23 mouse cellular contexts compared by ENCODE assay signal in genomic region chr1:193580393-193580792, GRCm38 (mm10).
DNase-seq lines count a peak whose midpoint lies in the region; ATAC-seq and TF ChIP-seq lines count a peak whose summit lies in the region.
"Had no signal": no experiment of that assay in that cellular context is flagged by ENCODE, and none has a peak within 500 bp of the region (broad histone marks: within the 10 kb centered on the region; RNA-seq: fewer than 3 reads in every experiment).

No protein-coding gene starts in this region.

- no peaks in the 10 kb centered on the region for H3K9me3 ChIP-seq in heart, embryonic 16.5 days (replicated peaks; ENCODE audit: control insufficient read depth, low read length)
- no peaks in the 10 kb centered on the region for H3K9me3 ChIP-seq in lung, postnatal 0 days (ENCODE audit: low read length)
- H3K9me3 ChIP-seq: embryonic facial prominence, embryonic 10.5 days; hindbrain, embryonic 10.5 days; intestine, embryonic 15.5 days; megakaryocyte, embryonic 14.5 days; midbrain, embryonic 13.5 days; stomach, embryonic 15.5 days had no signal

- no peak overlapping the region for H3K4me2 ChIP-seq in heart, embryonic 16.5 days (ENCODE audit: low read depth, low read length)
- H3K4me2 ChIP-seq in lung, postnatal 0 days (replicated peaks; ENCODE audit: low read depth, low read length): no peak overlapping the region
- H3K4me2 ChIP-seq: intestine, embryonic 15.5 days; midbrain, embryonic 13.5 days; stomach, embryonic 15.5 days had no signal

- TF ChIP-seq CTCF in heart, adult 2 months (IDR thresholded peaks at IDR 0.05): no peak
- TF ChIP-seq CTCF in lung, postnatal 0 days (IDR thresholded peaks at IDR 0.05): no peak

- H3K4me3 ChIP-seq in heart, embryonic 16.5 days (ENCODE audit: low read length): no peak overlapping the region
- no peak overlapping the region for H3K4me3 ChIP-seq in heart, adult 2 months
- no peak overlapping the region for H3K4me3 ChIP-seq in lung, postnatal 0 days (ENCODE audit: low read depth, low read length)
- H3K4me3 ChIP-seq: embryonic facial prominence, embryonic 10.5 days; hindbrain, embryonic 10.5 days; intestine, embryonic 15.5 days; layer of hippocampus, adult 2 months; megakaryocyte, embryonic 14.5 days; midbrain, embryonic 13.5 days; stomach, embryonic 15.5 days had no signal

- no peak for TF ChIP-seq POLR2A in heart, adult 2 months (IDR thresholded peaks at IDR 0.05; ENCODE audit: insufficient read depth, low read depth, low read length)

- no peaks in the 10 kb centered on the region for H3K79me2 ChIP-seq in heart, adult 2 months (replicated peaks; ENCODE audit: control insufficient read depth, insufficient read depth, low read length)

- intact Hi-C loops in heart, adult 2 months (cut with DNase I): no loop called here

- DNase-seq in heart, adult 2 months: no peak
- DNase-seq in lung, postnatal 0 days (ENCODE audit: low spot score): no peak
- no peak for DNase-seq in lung, postnatal 4 days
- no peak for DNase-seq in adrenal gland, postnatal 36 days
- no peak for DNase-seq in kidney, adult 18-20 months
- DNase-seq: adrenal gland, postnatal 25 days; cerebellum, adult 9-10 months; gastrocnemius, postnatal 14 days; kidney, postnatal 25 days; thymus, adult 2 months; thymus, postnatal 4 days had no signal

- H3K27me3 ChIP-seq in heart, embryonic 16.5 days (ENCODE audit: control insufficient read depth, insufficient read depth, low read length): no peaks in the 10 kb centered on the region
- no peaks in the 10 kb centered on the region for H3K27me3 ChIP-seq in heart, adult 2 months (ENCODE audit: control insufficient read depth, insufficient read depth, low read length)
- no peaks in the 10 kb centered on the region for H3K27me3 ChIP-seq in lung, postnatal 0 days (replicated peaks; ENCODE audit: insufficient read depth, low read length)
- H3K27me3 ChIP-seq: intestine, embryonic 15.5 days; megakaryocyte, embryonic 14.5 days; midbrain, embryonic 13.5 days; stomach, embryonic 15.5 days had no signal

- no peak overlapping the region for H3K27ac ChIP-seq in heart, embryonic 16.5 days (ENCODE audit: low read length)
- H3K27ac ChIP-seq in heart, adult 2 months: no peak overlapping the region
- H3K27ac ChIP-seq in lung, postnatal 0 days (ENCODE audit: low read length): no peak overlapping the region
- H3K27ac ChIP-seq: embryonic facial prominence, embryonic 10.5 days; hindbrain, embryonic 10.5 days; intestine, embryonic 15.5 days; layer of hippocampus, adult 2 months; liver, embryonic 14.5 days; midbrain, embryonic 13.5 days; stomach, embryonic 15.5 days had no signal

- no peak for TF ChIP-seq EP300 in heart, adult 2 months (IDR thresholded peaks at IDR 0.05; ENCODE audit: insufficient read depth, low read depth, low read length)
- no peak for TF ChIP-seq EP300 in lung, postnatal 0 days (IDR thresholded peaks at IDR 0.05)

- H3K36me3 ChIP-seq in heart, embryonic 16.5 days (ENCODE audit: control insufficient read depth, insufficient read depth): no peaks in the 10 kb centered on the region
- no peaks in the 10 kb centered on the region for H3K36me3 ChIP-seq in heart, adult 2 months (ENCODE audit: control insufficient read depth, insufficient read depth, low read length)
- no peaks in the 10 kb centered on the region for H3K36me3 ChIP-seq in lung, postnatal 0 days (ENCODE audit: insufficient read depth, low read length)
- H3K36me3 ChIP-seq: embryonic facial prominence, embryonic 10.5 days; hindbrain, embryonic 10.5 days; intestine, embryonic 15.5 days; midbrain, embryonic 13.5 days; stomach, embryonic 15.5 days had no signal

- ATAC-seq in heart, embryonic 16.5 days (replicated peaks; ENCODE audit: extremely low read depth, insufficient read depth, low FRiP score): peak; percentile 68
- peak; percentile 37 for ATAC-seq in lung, postnatal 0 days
- ATAC-seq in granulocyte monocyte progenitor cell, adult 5-6 weeks (replicated peaks; ENCODE audit: poor library complexity, severe bottlenecking): peak; percentile 94
- ATAC-seq: forebrain, embryonic 16.5 days; hindbrain, embryonic 16.5 days; intestine, embryonic 15.5 days; midbrain, embryonic 13.5 days had no signal

- peaks cover 13% of the 10 kb centered on the region; the same call in 1 of the 2 replicates for H3K4me1 ChIP-seq in heart, embryonic 16.5 days (ENCODE audit: control insufficient read depth, insufficient read depth, low read length)
- peaks cover 2% of the 10 kb centered on the region; the same call in 1 of the 2 replicates for H3K4me1 ChIP-seq in heart, adult 2 months (ENCODE audit: control insufficient read depth, insufficient read depth, low read length)
- no peaks in the 10 kb centered on the region for H3K4me1 ChIP-seq in lung, postnatal 0 days (ENCODE audit: insufficient read depth, low read depth, low read length)
- H3K4me1 ChIP-seq: intestine, embryonic 15.5 days; megakaryocyte, embryonic 14.5 days had no signal

- no peak overlapping the region for H3K9ac ChIP-seq in heart, embryonic 16.5 days (ENCODE audit: low read length)
- H3K9ac ChIP-seq in heart, adult 2 months (ENCODE audit: low read depth, low read length): no peak overlapping the region
- H3K9ac ChIP-seq in lung, postnatal 0 days (replicated peaks; ENCODE audit: low read depth): no peak overlapping the region
- H3K9ac ChIP-seq: intestine, embryonic 15.5 days; liver, embryonic 14.5 days; midbrain, embryonic 13.5 days; stomach, embryonic 15.5 days had no signal

- 48% methylated on average over 4 of the region's 4 CpGs for WGBS in heart, embryonic 16.5 days
- WGBS in heart, adult 2 months: 66% methylated on average over 4 of the region's 4 CpGs
- 62% methylated on average over 4 of the region's 4 CpGs for WGBS in lung, postnatal 0 days

Comparison
In these comparisons a context has a peak if more than half of its experiments do, and no peak if none do; other contexts are left out.
1. ATAC-seq: peak in every context shown above with its lines; median percentile 94 in granulocyte monocyte progenitor cell, adult 5-6 weeks; 68 in heart, embryonic 16.5 days; 37 in lung, postnatal 0 days.